Mouse (Mus musculus): ENCODE data around the gene Cap1.

GRCm38 (mm10) chr4:122837180-122837730, 48.6 kb downstream of the Cap1 start:
- TF ChIP-seq CTCF (IDR thresholded peaks at IDR 0.05; ENCODE audit: control insufficient read depth, insufficient read depth, low read length) (no peak), POLR2A (IDR thresholded peaks at IDR 0.05; ENCODE audit: borderline replicate concordance, control insufficient read depth, low read depth, low read length) (no peak)

All from bone marrow, adult 2 months (tissue).